Mouse (Mus musculus): ENCODE measurements around the gene Fcrls. TPM values are rescaled to one million over a fixed set of nuclear protein-coding genes. Genes with fewer than 3 reads are reported as not detected.

The Fcrls gene
- polyA plus RNA-seq (2012), result not detected in 2 replicates

DNA sequence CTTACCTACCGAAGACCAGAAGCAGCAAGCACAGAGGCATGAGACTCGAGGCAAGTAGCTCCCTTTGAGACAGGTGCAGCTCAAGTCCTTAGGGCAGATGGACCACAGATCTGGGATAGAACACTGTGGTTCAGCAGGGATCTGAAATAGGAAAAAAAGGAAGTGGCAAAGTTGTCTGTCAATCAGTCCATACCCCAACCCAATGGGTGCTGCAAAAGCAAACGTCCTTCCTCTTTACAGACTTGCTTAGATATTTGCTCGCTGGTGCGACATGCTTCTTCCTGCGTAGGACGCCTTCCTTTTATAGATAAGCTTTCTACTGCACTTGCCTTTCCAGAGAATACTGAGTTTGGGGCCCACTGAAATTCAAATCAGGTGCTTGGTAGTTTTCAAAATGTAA lies at the start of gene Fcrls:
Gene Fcrls (minus strand): TSS at position 303 of the 400 bp plus-strand sequence.
- no peak for TF ChIP-seq GATA1 (IDR thresholded peaks at IDR 0.05; ENCODE audit: low read length)

GRCm38 (mm10) chr3:87309922-87310321 lies 46.4 kb upstream of the Fcrls start:
- no peak for TF ChIP-seq GATA1 (IDR thresholded peaks at IDR 0.05; ENCODE audit: low read length)

- no peak for TF ChIP-seq GATA1 (IDR thresholded peaks at IDR 0.05; ENCODE audit: low read length)
Measured at GRCm38 (mm10) chr3:87299901-87300300, 36.4 kb upstream of the Fcrls start.

DNA sequence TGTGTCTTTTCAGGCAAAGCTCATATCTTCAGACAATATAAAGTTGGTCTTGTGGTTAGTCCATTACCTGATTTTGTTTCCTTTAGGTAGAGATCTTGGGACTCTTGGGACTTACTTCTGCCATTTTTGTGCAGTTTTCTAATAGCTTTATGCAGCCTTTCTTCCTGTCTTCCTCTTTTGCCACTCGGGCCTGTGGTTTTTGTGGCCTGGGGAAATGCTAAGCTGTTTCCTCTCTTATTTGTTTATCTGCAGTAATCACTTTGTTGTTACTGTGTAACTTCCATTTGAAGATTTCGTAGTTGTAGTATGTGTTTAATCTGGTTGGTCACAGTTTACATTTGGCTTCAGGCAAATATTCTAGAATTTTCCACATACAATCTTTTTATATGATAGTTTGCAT lies 10.8 kb upstream of the Fcrls start:
- no peak for TF ChIP-seq GATA1 (IDR thresholded peaks at IDR 0.05; ENCODE audit: low read length)

DNA sequence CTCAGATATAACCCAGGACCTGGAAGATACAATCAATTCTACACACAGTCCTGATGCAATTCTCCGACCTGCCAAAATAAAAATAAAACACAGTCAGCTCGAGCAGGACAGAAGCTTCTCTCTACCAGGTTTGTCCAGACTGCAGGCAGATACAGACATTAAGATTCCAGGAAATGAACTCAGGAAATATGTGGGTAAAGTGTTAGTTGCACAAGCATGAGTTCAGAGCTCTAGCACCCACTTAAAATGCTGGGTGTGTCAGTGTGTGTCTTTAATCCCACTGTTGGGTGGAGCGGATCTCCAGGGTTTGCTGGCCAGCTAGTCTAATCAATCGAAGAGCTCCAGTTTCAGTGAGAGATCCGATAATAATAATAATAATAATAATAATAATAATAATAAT lies 3.0 kb upstream of the Fcrls start:
- no peak for TF ChIP-seq GATA1 (IDR thresholded peaks at IDR 0.05; ENCODE audit: low read length)

GRCm38 (mm10) chr3:87255239-87255638 lies 8.3 kb downstream of the Fcrls start:
- TF ChIP-seq GATA1 (IDR thresholded peaks at IDR 0.05; ENCODE audit: low read length), result no peak

DNA sequence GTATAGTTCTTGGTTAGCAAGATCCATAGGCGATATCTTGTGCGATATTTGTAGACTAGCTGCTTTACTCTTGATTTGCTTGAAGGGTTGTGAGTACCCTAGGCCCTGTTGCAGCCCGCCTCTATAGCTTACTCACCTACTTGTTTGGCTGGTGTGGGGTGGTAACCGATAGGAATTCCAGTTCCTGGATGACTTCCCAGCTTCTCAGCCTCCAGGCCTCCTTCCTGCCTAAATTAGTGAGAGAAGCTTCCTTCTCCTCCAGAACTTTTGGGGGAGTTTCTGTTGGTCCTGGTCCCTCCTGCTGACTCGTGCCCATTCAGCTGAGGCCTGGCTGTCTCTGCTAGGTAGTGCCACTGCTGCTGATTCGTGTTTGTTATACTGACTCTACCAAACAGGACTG lies 14.0 kb downstream of the Fcrls start:
- no peak for TF ChIP-seq GATA1 (IDR thresholded peaks at IDR 0.05; ENCODE audit: low read length)

DNA sequence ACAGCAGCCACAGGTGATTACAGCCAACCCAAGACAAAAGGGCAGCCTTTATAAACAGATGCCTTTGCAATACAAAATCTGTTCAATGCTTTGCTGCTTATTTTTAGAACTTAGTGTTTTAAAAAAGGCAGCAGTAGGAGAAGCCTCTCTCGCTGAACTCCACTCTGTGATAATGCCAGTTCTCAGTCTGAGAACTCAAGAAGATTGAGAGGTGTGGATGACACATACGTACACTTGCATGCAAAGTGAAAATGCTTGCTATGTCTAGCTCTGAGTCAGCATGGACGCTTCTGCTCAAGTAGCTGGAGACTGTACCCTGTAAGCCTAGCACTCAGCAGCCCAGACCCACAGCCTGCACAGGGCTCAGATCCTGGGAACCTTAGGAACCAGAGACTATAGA lies 16.2 kb downstream of the Fcrls start:
- no peak for TF ChIP-seq GATA1 (IDR thresholded peaks at IDR 0.05; ENCODE audit: low read length)

GRCm38 (mm10) chr3:87243654-87244053 lies 19.9 kb downstream of the Fcrls start:
- no peak for TF ChIP-seq GATA1 (IDR thresholded peaks at IDR 0.05; ENCODE audit: low read length)

- no peak for TF ChIP-seq GATA1 (IDR thresholded peaks at IDR 0.05; ENCODE audit: low read length)
Measured at GRCm38 (mm10) chr3:87240909-87241308, 22.6 kb downstream of the Fcrls start.

DNA sequence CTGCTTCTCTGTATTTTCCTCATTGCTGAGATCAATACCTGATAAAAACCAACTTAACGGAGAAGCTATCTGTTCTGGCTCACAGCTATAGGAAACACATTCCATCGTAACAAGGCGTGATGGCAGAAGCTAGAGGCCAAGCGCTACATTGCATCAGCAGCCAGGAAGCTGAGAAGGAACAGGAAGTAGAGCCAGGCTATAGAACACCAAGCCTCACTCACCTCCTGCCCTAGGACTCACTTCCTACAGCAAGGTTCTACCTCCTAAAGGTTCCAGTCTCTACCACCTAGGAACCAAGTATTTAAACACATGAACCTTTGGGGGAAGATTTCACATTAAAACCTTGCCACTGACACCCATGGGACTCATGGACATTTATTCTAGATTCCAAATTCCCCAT lies 39.9 kb downstream of the Fcrls start:
- no peak for TF ChIP-seq GATA1 (IDR thresholded peaks at IDR 0.05; ENCODE audit: low read length)

- TF ChIP-seq GATA1 (IDR thresholded peaks at IDR 0.05; ENCODE audit: low read length), result no peak
Measured at GRCm38 (mm10) chr3:87222346-87222745, 41.2 kb downstream of the Fcrls start.

GRCm38 (mm10) chr3:87215176-87215575 lies 48.4 kb downstream of the Fcrls start:
- no peak for TF ChIP-seq GATA1 (IDR thresholded peaks at IDR 0.05; ENCODE audit: low read length)

GRCm38 (mm10) chr3:87214221-87214864 lies 49.2 kb downstream of the Fcrls start:
- no peak for TF ChIP-seq GATA1 (IDR thresholded peaks at IDR 0.05; ENCODE audit: low read length)

- no peak for TF ChIP-seq GATA1 (IDR thresholded peaks at IDR 0.05; ENCODE audit: low read length)
Measured at GRCm38 (mm10) chr3:87206336-87207075, 57.0 kb downstream of the Fcrls start.

Other genes starting within 250 kb of the Fcrls start
- gene Kirrel, start 89.0 kb downstream of the Fcrls start, polyA plus RNA-seq (2012), result not detected in 2 replicates
- gene Cd5l, start 94.1 kb upstream of the Fcrls start, polyA plus RNA-seq (2012), result not detected in 2 replicates
- not detected in 2 replicates for gene Fcrl1, start 112.6 kb upstream of the Fcrls start, polyA plus RNA-seq (2012)
- not detected in 2 replicates for gene Fcrl5, start 172.0 kb upstream of the Fcrls start, polyA plus RNA-seq (2012)